Mouse (Mus musculus): ENCODE results near the gene Mtmr2. TPM values are rescaled to one million over a fixed set of nuclear protein-coding genes. Genes with fewer than 3 reads are reported as not detected.
"Not testable (repeated sequence)": the region's sequence is repeated elsewhere in the genome, so short reads cannot be mapped to it uniquely, and the experiment has no call there.

Gene Mtmr2
- 86.7 and 90.1 TPM in 2 replicates for polyA plus RNA-seq (2016; fragmentation: Nextera tagmentation; extraction: Ambion mirVana)

- ATAC-seq (ENCODE audit: insufficient number of reproducible peaks, insufficient read depth, low FRiP score, low TSS enrichment, low read depth): no peak
- H3K9ac ChIP-seq (replicated peaks): peak within 1 kb of the TSS; percentile 99
- peak within 1 kb of the TSS; percentile 96 for H3K27ac ChIP-seq
- WGBS: 43% methylated on average over 2 of the region's 2 CpGs
- H3K4me3 ChIP-seq (replicated peaks): peak within 1 kb of the TSS; percentile 94
- peaks cover 9% of the 10 kb centered on the region for H3K4me1 ChIP-seq (replicated peaks)
- H3K4me2 ChIP-seq: peak within 1 kb of the TSS; percentile 75
- H3K9me3 ChIP-seq: 0 out of 2 replicates have a peak, but pooled peaks cover under 1% of the 10 kb centered on the region
- 0 out of 2 replicates have a peak, but pooled peaks cover 4% of the 10 kb centered on the region for H3K36me3 ChIP-seq
- H3K27me3 ChIP-seq: no peaks in the 10 kb centered on the region
Measured at GRCm38 (mm10) chr9:13748404-13748797, at the start of gene Mtmr2. Gene Mtmr2 (plus strand): TSS chr9:13748410.

- Histone ChIP-seq H3K36me3 (peaks cover 15% of the 10 kb centered on the region), H3K9me3 (no peaks in the 10 kb centered on the region), H3K4me1 (replicated peaks) (0 out of 2 replicates have a peak, but pooled peaks cover 5% of the 10 kb centered on the region), H3K4me3 (replicated peaks) (no peak overlapping the region), H3K4me2 (no peak overlapping the region), H3K9ac (replicated peaks) (no peak overlapping the region), H3K27ac (no peak overlapping the region), H3K27me3 (no peaks in the 10 kb centered on the region)
- no peak for ATAC-seq (ENCODE audit: insufficient number of reproducible peaks, insufficient read depth, low FRiP score, low TSS enrichment, low read depth)
- 29% methylated on average over 14 of the region's 14 CpGs for WGBS
Measured at GRCm38 (mm10) chr9:13699061-13699780, 49.0 kb upstream of the Mtmr2 start.

- no peak overlapping the region for H3K27ac ChIP-seq
Measured at GRCm38 (mm10) chr9:13699781-13700116, 48.5 kb upstream of the Mtmr2 start.

GRCm38 (mm10) chr9:13701773-13702172 lies 46.4 kb upstream of the Mtmr2 start:
- ATAC-seq (ENCODE audit: insufficient number of reproducible peaks, insufficient read depth, low FRiP score, low TSS enrichment, low read depth): no peak
- no peak overlapping the region for H3K27ac ChIP-seq
- no peaks in the 10 kb centered on the region for H3K9me3 ChIP-seq
- no peak overlapping the region for H3K9ac ChIP-seq (replicated peaks)
- peaks cover 27% of the 10 kb centered on the region for H3K36me3 ChIP-seq
- WGBS: 95% methylated on average over 12 of the region's 12 CpGs
- H3K4me1 ChIP-seq (replicated peaks): 0 out of 2 replicates have a peak, but pooled peaks cover 5% of the 10 kb centered on the region
- H3K27me3 ChIP-seq: no peaks in the 10 kb centered on the region
- H3K4me3 ChIP-seq (replicated peaks): no peak overlapping the region
- H3K4me2 ChIP-seq: no peak overlapping the region

More at GRCm38 (mm10) chr9:13699781-13700116, 48.5 kb upstream of the Mtmr2 start:
- H3K4me2 ChIP-seq: no peak overlapping the region
- ATAC-seq (ENCODE audit: insufficient number of reproducible peaks, insufficient read depth, low FRiP score, low TSS enrichment, low read depth): no peak
- H3K9me3 ChIP-seq: no peaks in the 10 kb centered on the region
- 54% methylated on average over 5 of the region's 5 CpGs for WGBS
- H3K27me3 ChIP-seq: no peaks in the 10 kb centered on the region
- peaks cover 15% of the 10 kb centered on the region for H3K36me3 ChIP-seq
- no peak overlapping the region for H3K9ac ChIP-seq (replicated peaks)
- 0 out of 2 replicates have a peak, but pooled peaks cover 5% of the 10 kb centered on the region for H3K4me1 ChIP-seq (replicated peaks)
- no peak overlapping the region for H3K4me3 ChIP-seq (replicated peaks)

GRCm38 (mm10) chr9:13703100-13703499 lies 45.1 kb upstream of the Mtmr2 start:
- no peaks in the 10 kb centered on the region for H3K27me3 ChIP-seq
- H3K27ac ChIP-seq: no peak overlapping the region
- H3K4me3 ChIP-seq (replicated peaks): no peak overlapping the region
- 87% methylated on average over 2 of the region's 2 CpGs for WGBS
- no peaks in the 10 kb centered on the region for H3K9me3 ChIP-seq
- no peaks in the 10 kb centered on the region for H3K4me1 ChIP-seq (replicated peaks)
- H3K36me3 ChIP-seq: peaks cover 25% of the 10 kb centered on the region
- no peak overlapping the region for H3K9ac ChIP-seq (replicated peaks)
- ATAC-seq (ENCODE audit: insufficient number of reproducible peaks, insufficient read depth, low FRiP score, low TSS enrichment, low read depth): no peak
- no peak overlapping the region for H3K4me2 ChIP-seq

- Histone ChIP-seq H3K9me3 (no peaks in the 10 kb centered on the region), H3K4me3 (replicated peaks) (no peak overlapping the region), H3K27ac (no peak overlapping the region), H3K4me2 (no peak overlapping the region), H3K4me1 (replicated peaks) (no peaks in the 10 kb centered on the region), H3K27me3 (no peaks in the 10 kb centered on the region), H3K9ac (replicated peaks) (no peak overlapping the region), H3K36me3 (peaks cover 24% of the 10 kb centered on the region)
- 64% methylated on average over 4 of the region's 4 CpGs for WGBS
- ATAC-seq (ENCODE audit: insufficient number of reproducible peaks, insufficient read depth, low FRiP score, low TSS enrichment, low read depth): no peak
Measured at GRCm38 (mm10) chr9:13704917-13705316, 43.3 kb upstream of the Mtmr2 start.

GRCm38 (mm10) chr9:13707066-13707555 lies 41.1 kb upstream of the Mtmr2 start:
- Histone ChIP-seq H3K27me3 (no peaks in the 10 kb centered on the region), H3K4me2 (no peak overlapping the region), H3K4me1 (replicated peaks) (no peaks in the 10 kb centered on the region), H3K4me3 (replicated peaks) (no peak overlapping the region), H3K9me3 (no peaks in the 10 kb centered on the region), H3K27ac (no peak overlapping the region), H3K9ac (replicated peaks) (no peak overlapping the region), H3K36me3 (peaks cover 24% of the 10 kb centered on the region)
- no peak for ATAC-seq (ENCODE audit: insufficient number of reproducible peaks, insufficient read depth, low FRiP score, low TSS enrichment, low read depth)
- WGBS: 21% methylated on average over 3 of the region's 3 CpGs

- Histone ChIP-seq H3K4me2 (no peak overlapping the region), H3K27me3 (no peaks in the 10 kb centered on the region), H3K36me3 (peaks cover 12% of the 10 kb centered on the region), H3K4me3 (replicated peaks) (no peak overlapping the region), H3K9me3 (no peaks in the 10 kb centered on the region), H3K27ac (no peak overlapping the region), H3K4me1 (replicated peaks) (no peaks in the 10 kb centered on the region), H3K9ac (replicated peaks) (no peak overlapping the region)
- WGBS: 87% methylated on average over 5 of the region's 5 CpGs
- no peak for ATAC-seq (ENCODE audit: insufficient number of reproducible peaks, insufficient read depth, low FRiP score, low TSS enrichment, low read depth)
Measured at GRCm38 (mm10) chr9:13709436-13709835, 38.8 kb upstream of the Mtmr2 start.

GRCm38 (mm10) chr9:13715891-13716290 lies 32.3 kb upstream of the Mtmr2 start:
- H3K4me1 ChIP-seq (replicated peaks); ATAC-seq (ENCODE audit: insufficient number of reproducible peaks, insufficient read depth, low FRiP score, low TSS enrichment, low read depth); H3K4me3 ChIP-seq (replicated peaks); H3K36me3 ChIP-seq; H3K9ac ChIP-seq (replicated peaks); H3K9me3 ChIP-seq; H3K27me3 ChIP-seq; H3K27ac ChIP-seq: not testable (repeated sequence)
- peak overlapping the region; percentile 27; the same call in 1 of the 2 replicates for H3K4me2 ChIP-seq
- WGBS: 78% methylated on average over 2 of the region's 2 CpGs

- no peak overlapping the region for H3K4me3 ChIP-seq (replicated peaks)
- no peak overlapping the region for H3K9ac ChIP-seq (replicated peaks)
- H3K27ac ChIP-seq: no peak overlapping the region
- H3K27me3 ChIP-seq: no peaks in the 10 kb centered on the region
- H3K9me3 ChIP-seq: no peaks in the 10 kb centered on the region
- ATAC-seq (ENCODE audit: insufficient number of reproducible peaks, insufficient read depth, low FRiP score, low TSS enrichment, low read depth): peak; percentile 79; the same call in 1 of the 2 replicates
- H3K4me1 ChIP-seq (replicated peaks): no peaks in the 10 kb centered on the region
- peak overlapping the region; percentile 27; the same call in 1 of the 2 replicates for H3K4me2 ChIP-seq
- 26% methylated on average over 8 of the region's 8 CpGs for WGBS
- no peaks in the 10 kb centered on the region for H3K36me3 ChIP-seq
Measured at GRCm38 (mm10) chr9:13716316-13717099, 31.7 kb upstream of the Mtmr2 start.
